Mouse (Mus musculus) MEL (cell line): ENCODE measurements around the gene Acin1. TPM values are rescaled to one million over a fixed set of nuclear protein-coding genes. Genes with fewer than 3 reads are reported as not detected.

Experiments
- DNase-seq: peaks from one replicate; pipeline ENCODE4 v3.0.0; 2011; ENCODE audit warnings: low read depth, low spot score
- H3K27ac ChIP-seq: 2 replicates; pipeline ENCODE4 v1.5.1; 2012; ENCODE audit warnings: low read depth, mild to moderate bottlenecking, control low read depth, low read length, moderate library complexity; ENCODE audit not compliant: control insufficient read depth
- H3K27me3 ChIP-seq, 2 experiments: fragments of 150-350 bp in 1 of 2; sonication (generic) in 1 of 2; 2 replicates each; pipeline ENCODE4 v1.6.1; 2012; ENCODE audit warnings: low read length in 2 of 2, mild to moderate bottlenecking in 2 of 2, improper control_type of control experiment in 1 of 2, moderate library complexity in 1 of 2; ENCODE audit not compliant: insufficient read depth in 2 of 2, control insufficient read depth in 1 of 2
- H3K36me3 ChIP-seq, 2 experiments: 2 replicates each; pipeline ENCODE4 v1.6.1; 2012 to 2014; ENCODE audit warnings: low read length in 2 of 2, improper control_type of control experiment in 1 of 2, inconsistent platforms in 1 of 2, mild to moderate bottlenecking in 1 of 2; ENCODE audit not compliant: insufficient read depth in 2 of 2, control insufficient read depth in 1 of 2
- H3K4me1 ChIP-seq, 2 experiments: fragments of 150-350 bp in 1 of 2; sonication (generic) in 1 of 2; 2 replicates each; pipeline ENCODE4 v1.6.1; 2012; ENCODE audit warnings: low read length in 2 of 2, improper control_type of control experiment in 1 of 2, mild to moderate bottlenecking in 1 of 2; ENCODE audit not compliant: insufficient read depth in 2 of 2, control insufficient read depth in 1 of 2
- H3K4me3 ChIP-seq, 2 experiments: fragments of 150-350 bp in 1 of 2; sonication (generic) in 1 of 2; 2 replicates each; pipeline ENCODE4 v1.5.1; 2012; ENCODE audit warnings: low read depth in 2 of 2, low read length in 2 of 2, mild to moderate bottlenecking in 2 of 2, moderate library complexity in 2 of 2, control low read depth in 1 of 2, improper control_type of control experiment in 1 of 2; ENCODE audit not compliant: control insufficient read depth in 1 of 2, insufficient read depth in 1 of 2
- H3K79me2 ChIP-seq: 2 replicates; pipeline ENCODE4 v1.6.1; 2012; ENCODE audit warnings: mild to moderate bottlenecking, low read length, moderate library complexity; ENCODE audit not compliant: control insufficient read depth, poor library complexity, insufficient read depth
- H3K9ac ChIP-seq: 2 replicates; pipeline ENCODE4 v1.6.1; 2012; ENCODE audit warnings: low read depth, mild to moderate bottlenecking, control low read depth, low read length, moderate library complexity; ENCODE audit not compliant: control insufficient read depth, poor library complexity, severe bottlenecking
- H3K9me3 ChIP-seq: fragments of 150-350 bp; sonication (generic); replicated peaks from 2 replicates; pipeline ENCODE4 v1.6.1; 2012; ENCODE audit warnings: mild to moderate bottlenecking, low read length, improper control_type of control experiment, moderate library complexity; ENCODE audit not compliant: insufficient read depth
- CHD2 ChIP-seq: IDR thresholded peaks from 2 replicates; pipeline ENCODE4 v1.6.1; 2011; ENCODE audit warnings: low read length, improper control_type of control experiment
- GABPA ChIP-seq: IDR thresholded peaks from 2 replicates; pipeline ENCODE4 v1.6.1; 2012; ENCODE audit warnings: low read depth, mild to moderate bottlenecking, inconsistent platforms, low read length, improper control_type of control experiment, moderate library complexity
- GATA1 ChIP-seq: IDR thresholded peaks from 2 replicates; pipeline ENCODE4 v1.6.1; 2011; ENCODE audit warnings: low read depth, low read length, improper control_type of control experiment
- HCFC1 ChIP-seq: IDR thresholded peaks from 2 replicates; pipeline ENCODE4 v1.6.1; 2012; ENCODE audit warnings: low read depth, mild to moderate bottlenecking, inconsistent platforms, low read length, improper control_type of control experiment, moderate library complexity
- JUND ChIP-seq: IDR thresholded peaks from 2 replicates; pipeline ENCODE4 v1.6.1; 2011; ENCODE audit warnings: low read depth, mild to moderate bottlenecking, improper control_type of control experiment, low read length
- MAFK ChIP-seq: IDR thresholded peaks from 2 replicates; pipeline ENCODE4 v1.6.1; 2011; ENCODE audit warnings: low read depth, mild to moderate bottlenecking, low read length, improper control_type of control experiment, borderline replicate concordance
- MAZ ChIP-seq: IDR thresholded peaks from 2 replicates; pipeline ENCODE4 v1.6.1; 2012; ENCODE audit warnings: low read depth, mild to moderate bottlenecking, inconsistent platforms, low read length, improper control_type of control experiment
- MEF2A ChIP-seq: IDR thresholded peaks from 2 replicates; pipeline ENCODE4 v1.6.1; 2014; ENCODE audit warnings: low read depth, mild to moderate bottlenecking, inconsistent platforms, low read length, improper control_type of control experiment; ENCODE audit not compliant: poor library complexity, insufficient replicate concordance, severe bottlenecking; ENCODE audit errors: extremely low read depth
- MXI1 ChIP-seq: IDR thresholded peaks from 2 replicates; pipeline ENCODE4 v1.6.1; 2011; ENCODE audit warnings: mild to moderate bottlenecking, low read depth, low read length, improper control_type of control experiment
- MYC ChIP-seq: IDR thresholded peaks from 2 replicates; pipeline ENCODE4 v1.6.1; 2011; ENCODE audit warnings: low read depth, mild to moderate bottlenecking, low read length, improper control_type of control experiment, moderate library complexity
- NELFE ChIP-seq: IDR thresholded peaks from 2 replicates; pipeline ENCODE4 v1.6.1; 2011; ENCODE audit warnings: low read depth, low read length, improper control_type of control experiment
- NRF1 ChIP-seq: IDR thresholded peaks from 2 replicates; pipeline ENCODE4 v1.6.1; 2014; ENCODE audit warnings: low read depth, mild to moderate bottlenecking, inconsistent platforms, low read length, improper control_type of control experiment, moderate library complexity; ENCODE audit not compliant: poor library complexity, insufficient read depth, severe bottlenecking
- POLR2A ChIP-seq, 2 experiments: IDR thresholded peaks; 2 replicates each; pipeline ENCODE4 v1.6.1; 2011 to 2012; ENCODE audit warnings: low read length in 2 of 2, mild to moderate bottlenecking in 2 of 2, control low read depth in 1 of 2, improper control_type of control experiment in 1 of 2, low read depth in 1 of 2, moderate library complexity in 1 of 2; ENCODE audit not compliant: control insufficient read depth in 1 of 2, insufficient read depth in 1 of 2, poor library complexity in 1 of 2
- POLR2AphosphoS2 ChIP-seq: IDR thresholded peaks from 2 replicates; pipeline ENCODE4 v1.6.1; 2011; ENCODE audit warnings: low read length, improper control_type of control experiment
- POLR2AphosphoS5 ChIP-seq: IDR thresholded peaks from 2 replicates; pipeline ENCODE4 v1.6.1; 2012; ENCODE audit warnings: low read depth, borderline replicate concordance, mild to moderate bottlenecking, inconsistent platforms, low read length, moderate library complexity, mixed read lengths
- RAD21 ChIP-seq: IDR thresholded peaks from 2 replicates; pipeline ENCODE4 v1.6.1; 2011; ENCODE audit warnings: mild to moderate bottlenecking, low read depth, low read length, improper control_type of control experiment
- SIN3A ChIP-seq: IDR thresholded peaks from 2 replicates; pipeline ENCODE4 v1.6.1; 2012; ENCODE audit warnings: low read length, improper control_type of control experiment, inconsistent platforms
- TAL1 ChIP-seq: IDR thresholded peaks from 2 replicates; pipeline ENCODE4 v1.6.1; 2012; ENCODE audit warnings: mild to moderate bottlenecking, inconsistent platforms, low read length, moderate library complexity, mixed read lengths
- TBP ChIP-seq: IDR thresholded peaks from 2 replicates; pipeline ENCODE4 v1.8.0; 2011; ENCODE audit warnings: low read depth, low read length, improper control_type of control experiment
- USF2 ChIP-seq, 2 experiments: IDR thresholded peaks; 2 replicates each; pipeline ENCODE4 v1.6.1; 2011 to 2012; ENCODE audit warnings: improper control_type of control experiment in 2 of 2, low read length in 2 of 2, borderline replicate concordance in 1 of 2, inconsistent platforms in 1 of 2, low read depth in 1 of 2, mild to moderate bottlenecking in 1 of 2; ENCODE audit not compliant: insufficient read depth in 1 of 2
- ZC3H11A ChIP-seq: IDR thresholded peaks from 2 replicates; pipeline ENCODE4 v1.6.1; 2012; ENCODE audit warnings: low read depth, mild to moderate bottlenecking, inconsistent platforms, low read length, improper control_type of control experiment
- ZMIZ1 ChIP-seq: IDR thresholded peaks from 2 replicates; pipeline ENCODE4 v1.6.1; 2012; ENCODE audit warnings: low read depth, mild to moderate bottlenecking, inconsistent platforms, low read length, improper control_type of control experiment, moderate library complexity
- polyA plus RNA-seq, 2 experiments: library from polyadenylated mRNA; stranded (reverse) in 1 of 2; unstranded in 1 of 2; fragments of >175 nt in 1 of 2; fragments of >200 nt in 1 of 2; gene quantifications; 2 replicates each; pipeline versions ENCODE4 v1.2.1 to v1.2.4; 2012; ENCODE audit warnings: low replicate concordance in 2 of 2, low read depth in 1 of 2; ENCODE audit not compliant: insufficient read length in 2 of 2, insufficient read depth in 1 of 2, missing spikeins in 1 of 2
- total RNA-seq: library from RNA; depleted of rRNA; stranded (reverse); fragments of 300-350 nt; gene quantifications from 2 replicates; pipeline ENCODE4 v1.2.3, GENCODE M21; 2012

Acin1 gene
- total and polyA plus RNA-seq, 3 experiments: 103 to 248 (median 115) TPM

DNA sequence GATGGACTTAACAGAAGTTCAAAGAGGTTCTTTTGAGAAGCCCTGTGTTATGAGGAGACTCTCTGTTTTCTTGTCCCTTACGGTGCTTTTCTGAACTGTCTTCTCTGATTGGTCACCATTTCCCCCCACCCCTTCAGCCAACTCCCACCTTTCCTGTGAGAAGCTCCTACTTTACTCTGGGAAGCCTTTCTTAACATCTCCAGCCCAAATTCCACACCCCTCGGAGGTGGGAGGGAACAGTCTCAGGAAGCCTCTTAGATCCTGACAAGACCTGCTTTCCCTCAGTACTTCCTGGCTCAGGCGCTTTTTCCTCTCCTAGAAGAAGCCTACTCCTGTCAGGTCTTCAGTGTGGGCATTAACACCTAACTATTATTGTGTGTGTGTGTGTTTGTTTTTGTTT lies 12.9 kb upstream of the Acin1 start:
- H3K27me3 ChIP-seq: no peaks in the 10 kb centered on the region
- no peak overlapping the region for H3K4me3 ChIP-seq
- no peak for DNase-seq
- H3K79me2 ChIP-seq: no peaks in the 10 kb centered on the region
- peaks cover 3 to 15% of the 10 kb centered on the region in 2 experiments for H3K4me1 ChIP-seq
- H3K9ac ChIP-seq: no peak overlapping the region
- TF ChIP-seq POLR2AphosphoS2 (no peak), RAD21 (no peak), ZMIZ1 (no peak), SIN3A (no peak), MEF2A (no peak), MAZ (no peak), NRF1 (no peak), TAL1 (no peak), GABPA (no peak), POLR2AphosphoS5 (no peak), NELFE (no peak), POLR2A (IDR thresholded peaks at IDR 0.05; ENCODE audit: control insufficient read depth in 1 of 2, insufficient read depth in 1 of 2, low read depth in 1 of 2, low read length in 2 of 2, poor library complexity in 1 of 2) (no peak)
- H3K9me3 ChIP-seq: no peaks in the 10 kb centered on the region
- no peak overlapping the region for H3K27ac ChIP-seq
- H3K36me3 ChIP-seq: peaks cover 0 to 5% of the 10 kb centered on the region in 2 experiments; a peak in 2 of 4 replicates

GRCm38 (mm10) chr14:54698733-54699132 lies 12.0 kb upstream of the Acin1 start, which contains the start of gene Gm29776:
Gene Gm29776, minus strand, starts transcription at chr14:54698833.
- H3K36me3 ChIP-seq: peaks cover 0 to 5% of the 10 kb centered on the region in 2 experiments; a peak in 2 of 4 replicates
- H3K4me3 ChIP-seq: no peak within 1 kb of the TSS
- H3K9ac ChIP-seq: no peak within 1 kb of the TSS
- H3K27ac ChIP-seq: no peak within 1 kb of the TSS
- TF ChIP-seq MAFK (no peak), MXI1 (no peak), GATA1 (no peak), USF2 (IDR thresholded peaks at IDR 0.05; ENCODE audit: borderline replicate concordance in 1 of 2, insufficient read depth in 1 of 2, low read depth in 1 of 2, low read length in 2 of 2) (no peak), POLR2AphosphoS2 (no peak), MEF2A (no peak), MYC (no peak), HCFC1 (no peak), MAZ (no peak), NRF1 (no peak), ZC3H11A (no peak), CHD2 (no peak), JUND (no peak), TBP (no peak)
- no peaks in the 10 kb centered on the region for H3K27me3 ChIP-seq
- H3K9me3 ChIP-seq: no peaks in the 10 kb centered on the region
- DNase-seq: no peak
- peaks cover 3 to 14% of the 10 kb centered on the region in 2 experiments for H3K4me1 ChIP-seq
- H3K79me2 ChIP-seq: no peaks in the 10 kb centered on the region
